Mouse (Mus musculus): ENCODE measurements around the gene 1700012B09Rik. TPM values are rescaled to one million over a fixed set of nuclear protein-coding genes. Genes with fewer than 3 reads are reported as not detected.

Gene 1700012B09Rik
- not detected for total RNA-seq (2021)
- long read RNA-seq, experiment 1: 0 reads
- long read RNA-seq, experiment 2: 0 reads

- DNase-seq: no peak
These were observed at the start of gene 1700012B09Rik for GRCm38 (mm10) chr9:14770803-14771471. Gene 1700012B09Rik (minus strand): TSS chr9:14771030.

- no peak for DNase-seq
These were observed 39.3 kb upstream of the 1700012B09Rik start for GRCm38 (mm10) chr9:14810111-14810510.

- no peak for DNase-seq
These were observed 36.0 kb upstream of the 1700012B09Rik start for GRCm38 (mm10) chr9:14806786-14807185.

- no peak for DNase-seq
These were observed 34.9 kb upstream of the 1700012B09Rik start for GRCm38 (mm10) chr9:14805714-14806113.

- DNase-seq: no peak
These were observed 16.5 kb upstream of the 1700012B09Rik start for GRCm38 (mm10) chr9:14787356-14787755.

GRCm38 (mm10) chr9:14784039-14785002 lies 13.5 kb upstream of the 1700012B09Rik start, which contains the start of the genes Mre11a and Ankrd49:
Gene Mre11a (plus strand): TSS chr9:14784654.
Gene Ankrd49 (minus strand): TSS chr9:14784856.
- peak; percentile 96 to 97 for DNase-seq

GRCm38 (mm10) chr9:14778341-14778740 lies 7.5 kb upstream of the 1700012B09Rik start:
- no peak for DNase-seq

- no peak for DNase-seq
These were observed 3.0 kb upstream of the 1700012B09Rik start for GRCm38 (mm10) chr9:14773813-14774212.

GRCm38 (mm10) chr9:14772074-14772473 lies 1.2 kb upstream of the 1700012B09Rik start:
- no peak for DNase-seq

GRCm38 (mm10) chr9:14769811-14770210 lies 1.0 kb downstream of the 1700012B09Rik start:
- DNase-seq: no peak

- DNase-seq: peak; percentile 24 to 68
These were observed 6.1 kb downstream of the 1700012B09Rik start for GRCm38 (mm10) chr9:14764765-14765164.

- no peak for DNase-seq
These were observed 11.6 kb downstream of the 1700012B09Rik start for GRCm38 (mm10) chr9:14759261-14759660.

- no peak for DNase-seq
These were observed 12.2 kb downstream of the 1700012B09Rik start for GRCm38 (mm10) chr9:14758590-14758989.

- DNase-seq: no peak
These were observed 16.4 kb downstream of the 1700012B09Rik start for GRCm38 (mm10) chr9:14754469-14754868.

- DNase-seq: no peak
These were observed 16.9 kb downstream of the 1700012B09Rik start for GRCm38 (mm10) chr9:14753947-14754346.

- DNase-seq: peak; percentile 61 to 64
These were observed 18.8 kb downstream of the 1700012B09Rik start, which contains the start of gene Fut4 for GRCm38 (mm10) chr9:14752001-14752522. Gene Fut4 (minus strand): TSS chr9:14752393.

- DNase-seq: peak; percentile 4 to 15
These were observed 19.3 kb downstream of the 1700012B09Rik start for GRCm38 (mm10) chr9:14751503-14752000.

- DNase-seq: peak; percentile 12 to 17
These were observed 19.8 kb downstream of the 1700012B09Rik start for GRCm38 (mm10) chr9:14750901-14751502.

- DNase-seq: no peak
These were observed 30.5 kb downstream of the 1700012B09Rik start, which contains the start of gene Piwil4 for GRCm38 (mm10) chr9:14740151-14740924. Gene Piwil4 (minus strand): TSS chr9:14740733.

GRCm38 (mm10) chr9:14739498-14740150 lies 31.2 kb downstream of the 1700012B09Rik start:
- no peak for DNase-seq

Data from heart, adult 18-20 months (tissue).